Mouse (Mus musculus) CD4-positive, CD25-positive, alpha-beta regulatory T cell, adult 9 weeks (primary cell): ENCODE measurements around the gene Olfr1229. TPM values are rescaled to one million over a fixed set of nuclear protein-coding genes. Genes with fewer than 3 reads are reported as not detected.

Source experiments
- polyA plus RNA-seq: library from polyadenylated mRNA; unstranded; fragments of 100-300 nt; shearing (Covaris generic); gene quantifications from one replicate; pipeline ENCODE4 v1.2.1, GENCODE M21; 2017

Olfr1229 gene
- not detected for polyA plus RNA-seq

GRCm38 (mm10) chr2:89287914-89288313 is at the start of gene Olfr1229:
Gene Olfr1229, minus strand, starts transcription at chr2:89288014.

GRCm38 (mm10) chr2:89329575-89329974 is 41.8 kb upstream of the Olfr1229 start, which contains the start of gene Olfr1232:
Gene Olfr1232, minus strand, starts transcription at chr2:89329675.

DNA sequence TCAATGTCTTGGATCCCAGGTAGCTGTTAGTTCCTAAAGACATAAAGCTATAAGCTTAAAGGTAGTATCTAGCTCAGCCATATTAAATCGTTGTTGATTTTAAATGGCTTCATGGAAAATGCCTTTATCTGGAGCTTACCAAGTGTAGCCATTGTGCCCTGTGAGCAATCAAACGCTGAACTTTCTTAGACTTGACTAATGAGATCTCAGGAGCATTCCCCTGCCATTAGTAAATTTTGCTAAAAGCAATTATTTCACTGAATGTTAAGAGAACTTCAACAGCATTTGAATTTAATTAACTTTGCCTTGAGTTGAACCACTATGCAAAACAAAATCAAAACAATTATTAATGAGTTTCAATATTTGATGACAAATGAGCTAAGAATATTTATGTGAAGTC is 19.2 kb upstream of the Olfr1229 start, which contains the start of gene Olfr1231:
Gene Olfr1231, minus strand, starts transcription at position 101 of the 400 bp plus-strand sequence.

GRCm38 (mm10) chr2:89297168-89297567 is 9.4 kb upstream of the Olfr1229 start, which contains the start of gene Olfr1230:
Gene Olfr1230, minus strand, starts transcription at chr2:89297268.

DNA sequence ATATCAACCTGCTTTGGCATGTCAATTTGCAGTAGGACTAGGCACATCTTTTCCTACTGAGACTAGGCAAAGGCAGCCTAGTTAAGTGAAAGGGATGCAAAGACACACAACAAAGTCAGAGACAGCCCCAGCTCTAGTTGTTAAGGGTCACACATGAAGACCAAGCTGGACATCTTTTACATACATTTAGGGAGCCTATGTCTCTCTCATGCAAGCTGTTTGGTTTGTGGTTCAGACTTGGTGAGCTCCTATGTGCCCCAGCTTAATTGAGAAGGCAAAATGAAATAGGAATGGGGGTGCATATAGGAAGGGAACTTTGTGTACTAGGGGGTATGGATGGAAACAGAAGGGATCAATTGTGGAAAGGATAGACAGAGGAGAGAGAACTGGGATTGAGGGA is 33.9 kb downstream of the Olfr1229 start, which contains the start of gene Olfr1228:
Gene Olfr1228, minus strand, starts transcription at position 101 of the 400 bp plus-strand sequence.

Other genes with a start within 250 kb of the Olfr1229 start
- gene Olfr1218, start 226.8 kb downstream of the Olfr1229 start, polyA plus RNA-seq: not detected
- not detected for gene Olfr1219, start 204.5 kb downstream of the Olfr1229 start, polyA plus RNA-seq
- not detected for gene Olfr1220, start 181.2 kb downstream of the Olfr1229 start, polyA plus RNA-seq
- gene Olfr1221, start 170.7 kb downstream of the Olfr1229 start, polyA plus RNA-seq: not detected
- not detected for gene Olfr1222, start 155.0 kb downstream of the Olfr1229 start, polyA plus RNA-seq
- gene Olfr1223, start 136.5 kb downstream of the Olfr1229 start, polyA plus RNA-seq: not detected
- not detected for gene Olfr1224-ps1, start 123.9 kb downstream of the Olfr1229 start, polyA plus RNA-seq
- gene Olfr1225, start 113.3 kb downstream of the Olfr1229 start, polyA plus RNA-seq: not detected
- gene Olfr1226, start 88.0 kb downstream of the Olfr1229 start, polyA plus RNA-seq: not detected
- gene Olfr1228, start 34.0 kb downstream of the Olfr1229 start, polyA plus RNA-seq: not detected
- not detected for gene Olfr1230, start 9.3 kb upstream of the Olfr1229 start, polyA plus RNA-seq
- not detected for gene Olfr1231, start 19.1 kb upstream of the Olfr1229 start, polyA plus RNA-seq
- not detected for gene Olfr1232, start 41.7 kb upstream of the Olfr1229 start, polyA plus RNA-seq
- gene Olfr1233, start 54.4 kb upstream of the Olfr1229 start, polyA plus RNA-seq: not detected
- gene Olfr1234, start 76.9 kb upstream of the Olfr1229 start, polyA plus RNA-seq: not detected
- not detected for gene Olfr1238, start 121.7 kb upstream of the Olfr1229 start, polyA plus RNA-seq
- not detected for gene Olfr1239, start 132.4 kb upstream of the Olfr1229 start, polyA plus RNA-seq
- not detected for gene Olfr1240, start 155.0 kb upstream of the Olfr1229 start, polyA plus RNA-seq
- not detected for gene Olfr1241, start 199.1 kb upstream of the Olfr1229 start, polyA plus RNA-seq
- not detected for gene Olfr1242, start 210.3 kb upstream of the Olfr1229 start, polyA plus RNA-seq
- not detected for gene Olfr1243, start 243.5 kb upstream of the Olfr1229 start, polyA plus RNA-seq